ENCODE assay signal across 11 mouse cellular contexts in the genomic region with DNA sequence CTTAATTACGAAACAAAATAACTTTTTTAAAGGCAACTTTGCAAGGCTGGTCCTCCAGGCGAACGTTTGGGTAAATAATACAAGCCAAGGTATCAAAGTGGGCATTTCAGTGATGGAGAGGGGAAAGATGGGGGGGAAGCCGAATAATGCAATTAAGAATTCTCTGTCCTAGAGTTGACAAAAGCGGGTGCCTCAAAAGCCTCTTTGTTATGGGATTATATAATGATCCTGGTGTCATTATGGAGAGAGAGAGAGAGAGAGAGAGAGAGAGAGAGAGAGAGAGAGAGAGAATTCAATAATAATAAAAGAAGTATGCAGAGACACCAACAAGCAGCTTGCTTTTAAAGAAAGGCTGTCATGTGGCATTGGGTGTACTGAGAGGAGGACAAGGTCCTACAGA. TPM values are rescaled to one million over a fixed set of nuclear protein-coding genes. Genes with fewer than 3 reads are reported as not detected.
A peak's percentile ranks its signal among the peaks of the same experiment; 100 is the strongest.
DNase-seq lines count a peak whose midpoint lies in the region; ATAC-seq and TF ChIP-seq lines count a peak whose summit lies in the region.
"Had no signal": no experiment of that assay in that cellular context is flagged by ENCODE, and none has a peak within 500 bp of the region (broad histone marks: within the 10 kb centered on the region; RNA-seq: fewer than 3 reads in every experiment).

No protein-coding gene starts in this region.

- peaks cover 34% of the 10 kb centered on the region for H3K4me1 ChIP-seq in lung, embryonic 15.5 days
- H3K4me1 ChIP-seq in lung, adult 2 months (ENCODE audit: control insufficient read depth, insufficient read depth, low read length) = peaks cover 2% of the 10 kb centered on the region; the same call in 1 of the 2 replicates
- H3K4me1 ChIP-seq in intestine, postnatal 0 days (replicated peaks; ENCODE audit: control insufficient read depth, insufficient read depth, low read length) = no peaks in the 10 kb centered on the region
- peaks cover 16% of the 10 kb centered on the region; the same call in 1 of the 2 replicates for H3K4me1 ChIP-seq in stomach, embryonic 16.5 days (ENCODE audit: control insufficient read depth, insufficient read depth, low read length)
- H3K4me1 ChIP-seq: liver, embryonic 13.5 days had no signal

- H3K9ac ChIP-seq in lung, embryonic 15.5 days = no peak overlapping the region
- H3K9ac ChIP-seq in intestine, postnatal 0 days (ENCODE audit: low read depth, low read length) = no peak overlapping the region
- no peak overlapping the region for H3K9ac ChIP-seq in stomach, embryonic 16.5 days (ENCODE audit: low read length)
- H3K9ac ChIP-seq: liver, embryonic 13.5 days had no signal

- peak; percentile 34 for DNase-seq in heart, adult 11 months
- no peak for DNase-seq in heart, postnatal 14 days
- DNase-seq in lung, adult 2 months = no peak
- DNase-seq in thymus, postnatal 25 days = no peak
- no peak for DNase-seq in layer of hippocampus, postnatal 10 days (ENCODE audit: low spot score in 2 of 2)
- DNase-seq: kidney, postnatal 14 days; liver, embryonic 13.5 days had no signal

- TF ChIP-seq POLR2A in lung, adult 2 months (IDR thresholded peaks at IDR 0.05; ENCODE audit: borderline replicate concordance, extremely low read depth, low read depth, low read length) = no peak

- 30% methylated on average over 5 of the region's 5 CpGs for WGBS in lung, embryonic 15.5 days
- WGBS in lung, adult 2 months = 35% methylated on average over 5 of the region's 5 CpGs
- WGBS in intestine, postnatal 0 days = 28% methylated on average over 5 of the region's 5 CpGs
- 24% methylated on average over 5 of the region's 5 CpGs for WGBS in stomach, embryonic 16.5 days

- H3K27me3 ChIP-seq in lung, embryonic 15.5 days = peaks cover 75% of the 10 kb centered on the region
- H3K27me3 ChIP-seq in intestine, postnatal 0 days (replicated peaks; ENCODE audit: control insufficient read depth, insufficient read depth, low read length) = peaks cover 64% of the 10 kb centered on the region
- H3K27me3 ChIP-seq in stomach, embryonic 16.5 days (ENCODE audit: control insufficient read depth, insufficient read depth, low read length) = peaks cover 54% of the 10 kb centered on the region
- H3K27me3 ChIP-seq: Patski had no signal

- no peak overlapping the region for H3K27ac ChIP-seq in lung, embryonic 15.5 days
- H3K27ac ChIP-seq in intestine, postnatal 0 days (ENCODE audit: low read depth, low read length) = no peak overlapping the region
- H3K27ac ChIP-seq in stomach, embryonic 16.5 days (ENCODE audit: low read length) = no peak overlapping the region
- H3K27ac ChIP-seq: liver, embryonic 13.5 days had no signal

- intact Hi-C loops in heart, postnatal 14 days (cut with DNase I) = loop anchor here (10.0 kb wide), 2 partner anchors 149 to 179 kb away; no protein-coding TSS in a partner anchor

- H3K9me3 ChIP-seq in lung, embryonic 15.5 days = no peaks in the 10 kb centered on the region
- no peaks in the 10 kb centered on the region for H3K9me3 ChIP-seq in intestine, postnatal 0 days (ENCODE audit: control insufficient read depth)
- H3K9me3 ChIP-seq in stomach, embryonic 16.5 days (replicated peaks; ENCODE audit: control insufficient read depth, low read length) = no peaks in the 10 kb centered on the region
- H3K9me3 ChIP-seq: liver, embryonic 13.5 days had no signal

- peak overlapping the region; percentile 99; the same call in 1 of the 2 replicates for H3K4me2 ChIP-seq in lung, embryonic 15.5 days
- 0 out of 2 replicates have a peak overlapping the region, but pooled peaks have one; percentile 80 for H3K4me2 ChIP-seq in intestine, postnatal 0 days (replicated peaks; ENCODE audit: low read depth)
- H3K4me2 ChIP-seq in stomach, embryonic 16.5 days (ENCODE audit: low read depth, low read length) = peak overlapping the region; percentile 96; the same call in 1 of the 2 replicates

- no peaks in the 10 kb centered on the region for H3K36me3 ChIP-seq in lung, embryonic 15.5 days
- H3K36me3 ChIP-seq in intestine, postnatal 0 days (ENCODE audit: control insufficient read depth, insufficient read depth) = no peaks in the 10 kb centered on the region
- no peaks in the 10 kb centered on the region for H3K36me3 ChIP-seq in stomach, embryonic 16.5 days (ENCODE audit: control insufficient read depth, insufficient read depth, low read length)
- H3K36me3 ChIP-seq: liver, embryonic 13.5 days had no signal

- no peak overlapping the region for H3K4me3 ChIP-seq in lung, embryonic 15.5 days
- H3K4me3 ChIP-seq in lung, adult 2 months (replicated peaks; ENCODE audit: extremely low read depth, low read depth, low read length) = no peak overlapping the region
- H3K4me3 ChIP-seq in intestine, postnatal 0 days (ENCODE audit: low read depth, low read length) = peak overlapping the region; percentile 47; the same call in 1 of the 2 replicates
- no peak overlapping the region; the same call in 1 of the 2 replicates for H3K4me3 ChIP-seq in stomach, embryonic 16.5 days (replicated peaks; ENCODE audit: low read length)
- H3K4me3 ChIP-seq: liver, embryonic 13.5 days had no signal

- ATAC-seq in lung, embryonic 15.5 days (ENCODE audit: borderline replicate concordance, extremely low read depth, low FRiP score, low TSS enrichment) = no peak
- ATAC-seq in intestine, postnatal 0 days = no peak
- ATAC-seq in stomach, embryonic 16.5 days (ENCODE audit: insufficient read depth, low FRiP score) = no peak
- ATAC-seq: Patski had no signal

- no peak for TF ChIP-seq CTCF in lung, adult 2 months (IDR thresholded peaks at IDR 0.05; ENCODE audit: insufficient read depth, low read length)
- no peak for TF ChIP-seq CTCF in intestine, postnatal 0 days (IDR thresholded peaks at IDR 0.05; ENCODE audit: low read depth)

RNA-seq across cellular contexts. Expression of a gene that starts 0.5 kb away (rescaled TPM):
- 10 to 100 TPM in 1 of 2 experiments, 1 to 10 TPM in 1; 8.5 to 10.4 TPM for total RNA-seq in heart, postnatal 14 days (2021)
- 9.4 and 10.7 TPM in 2 replicates for polyA plus RNA-seq in lung, embryonic 15.5 days (2015; fragmentation: Nextera tagmentation; extraction: Ambion mirVana)
- 0.15 and 0.43 TPM in 2 replicates for polyA plus RNA-seq in lung, adult 2 months (2012; rRNA removed)
- 2.9 and 3.3 TPM in 2 replicates for polyA plus RNA-seq in intestine, postnatal 0 days (2015; fragmentation: Nextera tagmentation; extraction: Ambion mirVana)
- polyA plus RNA-seq in stomach, embryonic 16.5 days (2015; fragmentation: Nextera tagmentation; extraction: Ambion mirVana) = 14.9 and 17.2 TPM in 2 replicates
- 10 to 100 TPM; 41.8 to 45.8 TPM for total RNA-seq in layer of hippocampus, postnatal 10 days (2021)
